Mouse (Mus musculus): ENCODE measurements around the gene Ret. TPM values are rescaled to one million over a fixed set of nuclear protein-coding genes. Genes with fewer than 3 reads are reported as not detected.

Gene Ret
- total RNA-seq, 2 experiments from 2014 or later, result 7.1 to 8.5 TPM

GRCm38 (mm10) chr6:118130022-118130421 lies 67.5 kb downstream of the Ret start:
- no peak for DNase-seq (ENCODE audit: extremely low spot score in 1 of 2, low spot score in 2 of 2)
- intact Hi-C loops (cut with DNase I), result no loop called here

- DNase-seq (ENCODE audit: extremely low spot score in 1 of 2, low spot score in 2 of 2), result no peak
- intact Hi-C loops (cut with DNase I), result no loop called here
Measured at GRCm38 (mm10) chr6:118127827-118128487, 69.6 kb downstream of the Ret start.

GRCm38 (mm10) chr6:118127198-118127597 lies 70.3 kb downstream of the Ret start:
- intact Hi-C loops (cut with DNase I), result no loop called here

GRCm38 (mm10) chr6:118126577-118126976 lies 70.9 kb downstream of the Ret start:
- DNase-seq (ENCODE audit: extremely low spot score in 1 of 2, low spot score in 2 of 2), result no peak

More at GRCm38 (mm10) chr6:118127198-118127597, 70.3 kb downstream of the Ret start:
- DNase-seq (ENCODE audit: extremely low spot score in 1 of 2, low spot score in 2 of 2), result no peak

GRCm38 (mm10) chr6:118122767-118123166 lies 74.8 kb downstream of the Ret start:
- DNase-seq (ENCODE audit: extremely low spot score in 1 of 2, low spot score in 2 of 2), result no peak
- intact Hi-C loops (cut with DNase I), result no loop called here

More at GRCm38 (mm10) chr6:118126577-118126976, 70.9 kb downstream of the Ret start:
- intact Hi-C loops (cut with DNase I), result no loop called here

GRCm38 (mm10) chr6:118111810-118112209 lies 85.7 kb downstream of the Ret start:
- intact Hi-C loops (cut with DNase I), result no loop called here
- no peak for DNase-seq (ENCODE audit: extremely low spot score in 1 of 2, low spot score in 2 of 2)

Other genes starting within 250 kb of the Ret start
- gene Rasgef1a, start 186.3 kb downstream of the Ret start, total RNA-seq (2021), result 10 to 100 TPM; 79.8 to 88.2 TPM
- 10 to 100 TPM; 12.7 to 13.7 TPM for gene Csgalnact2, start 58.6 kb downstream of the Ret start, total RNA-seq (2021)
- gene Bms1, start 221.8 kb upstream of the Ret start, total RNA-seq (2021), result 10 to 100 TPM; 23.2 to 27.0 TPM